Mouse (Mus musculus) cerebellum, adult 9-11 months (tissue): Measurements from ENCODE around the gene Klhdc8a.

Experiments
- DNase-seq: peaks from one replicate; pipeline ENCODE4 v3.0.0; 2022

Gene Klhdc8a

GRCm38 (mm10) chr1:132291706-132292105 is 6.7 kb upstream of the Klhdc8a start:
- DNase-seq: peak; percentile 6

GRCm38 (mm10) chr1:132292318-132293129 is 5.9 kb upstream of the Klhdc8a start:
- peak; percentile 34 for DNase-seq

GRCm38 (mm10) chr1:132295506-132295905 is 2.9 kb upstream of the Klhdc8a start:
- peak; percentile 3 for DNase-seq

- DNase-seq: no peak
Measured at GRCm38 (mm10) chr1:132296051-132296450, 2.4 kb upstream of the Klhdc8a start.

GRCm38 (mm10) chr1:132298801-132299464 is 507 bp downstream of the Klhdc8a start:
- peak; percentile 57 for DNase-seq

GRCm38 (mm10) chr1:132299744-132300143 is 1.3 kb downstream of the Klhdc8a start:
- peak; percentile 66 for DNase-seq

GRCm38 (mm10) chr1:132301242-132301641 is 2.8 kb downstream of the Klhdc8a start:
- DNase-seq: peak; percentile 9

- no peak for DNase-seq
Measured at GRCm38 (mm10) chr1:132302341-132302866, 4.0 kb downstream of the Klhdc8a start.

GRCm38 (mm10) chr1:132304618-132305214 is 6.3 kb downstream of the Klhdc8a start:
- DNase-seq: no peak

- DNase-seq: no peak
Measured at GRCm38 (mm10) chr1:132306160-132306559, 7.7 kb downstream of the Klhdc8a start.

GRCm38 (mm10) chr1:132306808-132307207 is 8.4 kb downstream of the Klhdc8a start:
- DNase-seq: no peak

- DNase-seq: no peak
Measured at GRCm38 (mm10) chr1:132307962-132308361, 9.5 kb downstream of the Klhdc8a start.

- DNase-seq: no peak
Measured at GRCm38 (mm10) chr1:132308674-132309073, 10.2 kb downstream of the Klhdc8a start.

GRCm38 (mm10) chr1:132310754-132311153 is 12.3 kb downstream of the Klhdc8a start:
- DNase-seq: no peak

GRCm38 (mm10) chr1:132311174-132311859 is 12.9 kb downstream of the Klhdc8a start:
- DNase-seq: no peak

- DNase-seq: no peak
Measured at GRCm38 (mm10) chr1:132312043-132312442, 13.6 kb downstream of the Klhdc8a start.

- no peak for DNase-seq
Measured at GRCm38 (mm10) chr1:132312703-132313102, 14.3 kb downstream of the Klhdc8a start.

- peak; percentile 88 for DNase-seq
Measured at GRCm38 (mm10) chr1:132315889-132316624, 17.6 kb downstream of the Klhdc8a start, which contains the start of gene Nuak2. Gene Nuak2 (plus strand): TSS chr1:132316126.

- DNase-seq: no peak
Measured at GRCm38 (mm10) chr1:132316625-132316994, 18.2 kb downstream of the Klhdc8a start.

GRCm38 (mm10) chr1:132317413-132317812 is 19.0 kb downstream of the Klhdc8a start:
- no peak for DNase-seq

- DNase-seq: no peak
Measured at GRCm38 (mm10) chr1:132317894-132318863, 19.8 kb downstream of the Klhdc8a start.
